ENCODE assay signal across 8 mouse cellular contexts in genomic region chr7:6156901-6157472, GRCm38 (mm10). TPM values are rescaled to one million over a fixed set of nuclear protein-coding genes. Genes with fewer than 3 reads are reported as not detected.
DNase-seq lines count a peak whose midpoint lies in the region; ATAC-seq and TF ChIP-seq lines count a peak whose summit lies in the region.

No protein-coding gene starts in this region.

- DNase-seq in stomach, postnatal 0 days (ENCODE audit: low spot score), result no peak
- DNase-seq in cerebellum, postnatal 25 days, result no peak
- no peak for DNase-seq in left cerebral cortex, postnatal 36 days (ENCODE audit: low spot score in 2 of 2)
- DNase-seq in thymus, postnatal 14 days, result no peak

- peak overlapping the region; percentile 53 for H3K4me2 ChIP-seq in forebrain, embryonic 15.5 days (replicated peaks)
- peak overlapping the region; percentile 92 for H3K4me2 ChIP-seq in limb, embryonic 13.5 days (replicated peaks)
- H3K4me2 ChIP-seq in stomach, postnatal 0 days (replicated peaks; ENCODE audit: low read depth), result peak overlapping the region; percentile 89

- peaks cover 62% of the 10 kb centered on the region for H3K4me1 ChIP-seq in megakaryocyte, embryonic 14.5 days
- peaks cover 20% of the 10 kb centered on the region for H3K4me1 ChIP-seq in forebrain, embryonic 15.5 days
- peaks cover 27% of the 10 kb centered on the region for H3K4me1 ChIP-seq in limb, embryonic 13.5 days
- peaks cover 2% of the 10 kb centered on the region; the same call in 1 of the 2 replicates for H3K4me1 ChIP-seq in stomach, postnatal 0 days (replicated peaks; ENCODE audit: control insufficient read depth, insufficient read depth)

- WGBS in forebrain, embryonic 15.5 days, result 74% methylated on average over 9 of the region's 9 CpGs
- WGBS in limb, embryonic 13.5 days, result 44% methylated on average over 9 of the region's 9 CpGs
- WGBS in stomach, postnatal 0 days, result 40% methylated on average over 9 of the region's 9 CpGs

- H3K9me3 ChIP-seq in megakaryocyte, embryonic 14.5 days, result no peaks in the 10 kb centered on the region
- H3K9me3 ChIP-seq in forebrain, embryonic 15.5 days, result no peaks in the 10 kb centered on the region
- no peaks in the 10 kb centered on the region for H3K9me3 ChIP-seq in limb, embryonic 13.5 days
- H3K9me3 ChIP-seq in stomach, postnatal 0 days (ENCODE audit: control insufficient read depth, low read length), result no peaks in the 10 kb centered on the region

- peaks cover 3% of the 10 kb centered on the region for H3K36me3 ChIP-seq in megakaryocyte, embryonic 14.5 days (replicated peaks; ENCODE audit: low read length)
- no peaks in the 10 kb centered on the region for H3K36me3 ChIP-seq in forebrain, embryonic 15.5 days
- no peaks in the 10 kb centered on the region for H3K36me3 ChIP-seq in limb, embryonic 13.5 days
- no peaks in the 10 kb centered on the region for H3K36me3 ChIP-seq in stomach, postnatal 0 days (ENCODE audit: control insufficient read depth, insufficient read depth, low read length)

- peak overlapping the region; percentile 92 for H3K4me3 ChIP-seq in megakaryocyte, embryonic 14.5 days (replicated peaks)
- H3K4me3 ChIP-seq in forebrain, embryonic 15.5 days, result peak overlapping the region; percentile 58
- H3K4me3 ChIP-seq in limb, embryonic 13.5 days, result peak overlapping the region; percentile 89
- H3K4me3 ChIP-seq in stomach, postnatal 0 days (ENCODE audit: low read depth, low read length), result peak overlapping the region; percentile 84; the same call in 1 of the 2 replicates

- peak overlapping the region; percentile 78; the same call in 1 of the 2 replicates for H3K9ac ChIP-seq in forebrain, embryonic 15.5 days (replicated peaks)
- H3K9ac ChIP-seq in limb, embryonic 13.5 days, result peak overlapping the region; percentile 62
- peak overlapping the region; percentile 83; the same call in 1 of the 2 replicates for H3K9ac ChIP-seq in stomach, postnatal 0 days (ENCODE audit: low read length)

- ATAC-seq in megakaryocyte, adult 5-6 weeks (ENCODE audit: poor library complexity, severe bottlenecking), result no peak
- no peak for ATAC-seq in forebrain, embryonic 15.5 days (replicated peaks)
- ATAC-seq in limb, embryonic 13.5 days (ENCODE audit: low FRiP score, low read depth), result no peak
- no peak for ATAC-seq in stomach, postnatal 0 days (ENCODE audit: low FRiP score, low TSS enrichment)

- intact Hi-C loops in left cerebral cortex, postnatal 36 days (cut with DNase I), result loop anchor here (2.0 kb wide), 1 partner anchor 16 kb away; the partner anchor contains the start of gene Zfp444

- no peak for TF ChIP-seq CTCF in stomach, postnatal 0 days (IDR thresholded peaks at IDR 0.05; ENCODE audit: low read depth)

- no peak overlapping the region for H3K27ac ChIP-seq in forebrain, embryonic 15.5 days (replicated peaks)
- no peak overlapping the region for H3K27ac ChIP-seq in limb, embryonic 13.5 days
- H3K27ac ChIP-seq in stomach, postnatal 0 days (replicated peaks), result no peak overlapping the region

- TF ChIP-seq EP300 in stomach, postnatal 0 days (optimal IDR thresholded peaks at IDR 0.05), result no peak

- H3K27me3 ChIP-seq in megakaryocyte, embryonic 14.5 days (replicated peaks), result no peaks in the 10 kb centered on the region
- H3K27me3 ChIP-seq in forebrain, embryonic 15.5 days, result no peaks in the 10 kb centered on the region
- no peaks in the 10 kb centered on the region for H3K27me3 ChIP-seq in limb, embryonic 13.5 days
- no peaks in the 10 kb centered on the region for H3K27me3 ChIP-seq in stomach, postnatal 0 days (ENCODE audit: control insufficient read depth, insufficient read depth, low read length)

RNA-seq across cellular contexts. Expression of gene Zfp787, which starts 1.2 kb away (rescaled TPM):
- polyA plus RNA-seq in megakaryocyte, embryonic 14.5 days (2012; ENCODE audit: insufficient read depth, low replicate concordance), result 31.0 and 49.7 TPM in 2 replicates
- total RNA-seq in megakaryocyte, adult 5-6 weeks (2015), result 11.9 and 17.0 TPM in 2 replicates
- total RNA-seq in megakaryocyte, adult 5-6 weeks (2017), result 25.6 and 25.7 TPM in 2 replicates
- 23.7 and 25.5 TPM in 2 replicates for polyA plus RNA-seq in forebrain, embryonic 15.5 days (2015; fragmentation: Nextera tagmentation; extraction: Ambion mirVana)
- 24.2 and 24.4 TPM in 2 replicates for polyA plus RNA-seq in limb, embryonic 13.5 days (2015; fragmentation: Nextera tagmentation; extraction: Ambion mirVana)
- 36.9 and 41.2 TPM in 2 replicates for polyA plus RNA-seq in stomach, postnatal 0 days (2015; fragmentation: Nextera tagmentation; extraction: Ambion mirVana)
- 10 to 100 TPM; 26.1 to 29.0 TPM for total RNA-seq in left cerebral cortex, postnatal 36 days (2021)

RNA-seq across cellular contexts. Expression of gene Zfp444, which starts 15.0 kb away (rescaled TPM):
- 42.1 and 48.4 TPM in 2 replicates for polyA plus RNA-seq in megakaryocyte, embryonic 14.5 days (2012; ENCODE audit: insufficient read depth, low replicate concordance)
- 2.0 and 3.6 TPM in 2 replicates for total RNA-seq in megakaryocyte, adult 5-6 weeks (2015)
- total RNA-seq in megakaryocyte, adult 5-6 weeks (2017), result 4.1 and 8.0 TPM in 2 replicates
- polyA plus RNA-seq in forebrain, embryonic 15.5 days (2015; fragmentation: Nextera tagmentation; extraction: Ambion mirVana), result 111 and 112 TPM in 2 replicates
- polyA plus RNA-seq in limb, embryonic 13.5 days (2015; fragmentation: Nextera tagmentation; extraction: Ambion mirVana), result 74.0 and 75.9 TPM in 2 replicates
- polyA plus RNA-seq in stomach, postnatal 0 days (2015; fragmentation: Nextera tagmentation; extraction: Ambion mirVana), result 23.7 and 25.3 TPM in 2 replicates
- 10 to 100 TPM; 59.9 to 62.9 TPM for total RNA-seq in left cerebral cortex, postnatal 36 days (2021)

RNA-seq across cellular contexts. Expression of gene Galp, which starts 39.9 kb away (rescaled TPM):
- polyA plus RNA-seq in megakaryocyte, embryonic 14.5 days (2012; ENCODE audit: insufficient read depth, low replicate concordance), result not detected in 2 replicates
- total RNA-seq in megakaryocyte, adult 5-6 weeks (2015), result not detected in 2 replicates
- total RNA-seq in megakaryocyte, adult 5-6 weeks (2017), result not detected in 2 replicates
- not detected in 2 replicates for polyA plus RNA-seq in forebrain, embryonic 15.5 days (2015; fragmentation: Nextera tagmentation; extraction: Ambion mirVana)
- not detected in 2 replicates for polyA plus RNA-seq in limb, embryonic 13.5 days (2015; fragmentation: Nextera tagmentation; extraction: Ambion mirVana)
- polyA plus RNA-seq in stomach, postnatal 0 days (2015; fragmentation: Nextera tagmentation; extraction: Ambion mirVana), result not detected in 2 replicates
- total RNA-seq in left cerebral cortex, postnatal 36 days (2021), result not detected
